Mouse (Mus musculus): ENCODE data around the gene Ap1g1.
"Not testable (repeated sequence)": the region's sequence is repeated elsewhere in the genome, so short reads cannot be mapped to it uniquely, and the experiment has no call there.

DNA sequence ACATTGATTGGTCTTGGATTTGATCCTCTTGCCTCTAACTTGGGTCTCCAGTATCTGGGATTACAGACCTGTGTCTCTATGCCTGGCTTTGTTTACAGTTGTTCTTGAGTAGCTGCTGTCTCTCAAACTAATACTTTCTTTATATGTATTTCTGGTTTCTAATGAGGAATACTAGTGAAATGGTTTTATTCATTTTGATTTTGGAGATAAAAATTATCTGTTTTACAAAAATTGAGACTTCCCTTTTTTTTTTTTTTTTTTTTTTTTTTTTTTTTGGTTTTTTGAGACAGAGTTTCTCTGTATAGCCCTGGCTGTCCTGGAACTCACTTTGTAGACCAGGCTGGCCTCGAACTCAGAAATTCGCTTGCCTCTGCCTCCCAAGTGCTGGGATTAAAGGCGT lies 95.4 kb downstream of the Ap1g1 start:
- TF ChIP-seq CTCF (IDR thresholded peaks at IDR 0.05; ENCODE audit: low read depth, low read length); POLR2A (IDR thresholded peaks at IDR 0.05; ENCODE audit: borderline replicate concordance, low read depth, low read length): not testable (repeated sequence)
